Mouse (Mus musculus) testis, adult 2 months (tissue): ENCODE data around the gene Klf2. TPM values are rescaled to one million over a fixed set of nuclear protein-coding genes. Genes with fewer than 3 reads are reported as not detected.

ENCODE experiments used
- H3K27ac ChIP-seq: fragments of 200-500 bp; 2 replicates; pipeline ENCODE4 v1.5.1; 2012; ENCODE audit warnings: low read depth, low read length; ENCODE audit not compliant: control insufficient read depth, insufficient read depth
- H3K27me3 ChIP-seq: fragments of 200-500 bp; 2 replicates; pipeline ENCODE4 v1.6.1; 2012; ENCODE audit warnings: mild to moderate bottlenecking, low read length, moderate library complexity; ENCODE audit not compliant: control insufficient read depth, insufficient read depth
- H3K36me3 ChIP-seq: fragments of 200-500 bp; 2 replicates; pipeline ENCODE4 v1.6.1; 2012; ENCODE audit warnings: mild to moderate bottlenecking, low read length; ENCODE audit not compliant: control insufficient read depth, insufficient read depth
- H3K4me1 ChIP-seq: fragments of 200-500 bp; 2 replicates; pipeline ENCODE4 v1.6.1; 2012; ENCODE audit warnings: low read length; ENCODE audit not compliant: control insufficient read depth, insufficient read depth
- H3K4me3 ChIP-seq: fragments of 200-500 bp; 2 replicates; pipeline ENCODE4 v1.5.1; 2012; ENCODE audit warnings: low read depth, mild to moderate bottlenecking, low read length, moderate library complexity, mixed read lengths; ENCODE audit not compliant: control insufficient read depth
- CTCF ChIP-seq: fragments of 200-500 bp; IDR thresholded peaks from 2 replicates; pipeline ENCODE4 v1.5.1; 2012; ENCODE audit warnings: low read depth, mild to moderate bottlenecking, inconsistent platforms, low read length, moderate library complexity; ENCODE audit not compliant: control insufficient read depth, insufficient read depth, insufficient replicate concordance
- POLR2A ChIP-seq: fragments of 200-500 bp; IDR thresholded peaks from 2 replicates; pipeline ENCODE4 v1.6.1; 2012; ENCODE audit warnings: low read depth, mild to moderate bottlenecking, inconsistent platforms, low read length, moderate library complexity; ENCODE audit not compliant: control insufficient read depth
- polyA plus RNA-seq: library from polyadenylated mRNA; depleted of rRNA; stranded (reverse); fragments of >200 nt; gene quantifications from 2 replicates; pipeline ENCODE4 v1.2.3, GENCODE M21; 2012

Klf2 gene
- polyA plus RNA-seq, 1 experiment, result 10.6 TPM

GRCm38 (mm10) chr8:72319921-72320802 is 1.3 kb downstream of the Klf2 start:
- TF ChIP-seq CTCF (no peak), POLR2A (no peak)

GRCm38 (mm10) chr8:72320803-72321583 is 2.2 kb downstream of the Klf2 start:
- Histone ChIP-seq H3K27me3 (no peaks in the 10 kb centered on the region), H3K4me3 (peak overlapping the region; percentile 96), H3K27ac (no peak overlapping the region), H3K36me3 (no peaks in the 10 kb centered on the region), H3K4me1 (peaks cover 18% of the 10 kb centered on the region)
- TF ChIP-seq CTCF (no peak), POLR2A (no peak)

More at GRCm38 (mm10) chr8:72319921-72320802, 1.3 kb downstream of the Klf2 start:
- Histone ChIP-seq H3K4me3 (peak overlapping the region; percentile 96), H3K36me3 (no peaks in the 10 kb centered on the region), H3K4me1 (peaks cover 18% of the 10 kb centered on the region), H3K27ac (no peak overlapping the region), H3K27me3 (no peaks in the 10 kb centered on the region)

GRCm38 (mm10) chr8:72321635-72322441 is 3.0 kb downstream of the Klf2 start:
- Histone ChIP-seq H3K36me3 (no peaks in the 10 kb centered on the region), H3K27ac (no peak overlapping the region; the same call in 1 of the 2 replicates), H3K27me3 (no peaks in the 10 kb centered on the region), H3K4me1 (peaks cover 18% of the 10 kb centered on the region), H3K4me3 (peak overlapping the region; percentile 96)
- TF ChIP-seq POLR2A (no peak), CTCF (no peak)

GRCm38 (mm10) chr8:72322471-72322889 is 3.6 kb downstream of the Klf2 start:
- TF ChIP-seq POLR2A (no peak), CTCF (no peak)
- no peaks in the 10 kb centered on the region for H3K27me3 ChIP-seq
- H3K36me3 ChIP-seq, result no peaks in the 10 kb centered on the region
- no peak overlapping the region; the same call in 1 of the 2 replicates for H3K27ac ChIP-seq
- H3K4me3 ChIP-seq, result 0 out of 2 replicates have a peak overlapping the region, but pooled peaks have one; percentile 3
- peaks cover 18% of the 10 kb centered on the region for H3K4me1 ChIP-seq

DNA sequence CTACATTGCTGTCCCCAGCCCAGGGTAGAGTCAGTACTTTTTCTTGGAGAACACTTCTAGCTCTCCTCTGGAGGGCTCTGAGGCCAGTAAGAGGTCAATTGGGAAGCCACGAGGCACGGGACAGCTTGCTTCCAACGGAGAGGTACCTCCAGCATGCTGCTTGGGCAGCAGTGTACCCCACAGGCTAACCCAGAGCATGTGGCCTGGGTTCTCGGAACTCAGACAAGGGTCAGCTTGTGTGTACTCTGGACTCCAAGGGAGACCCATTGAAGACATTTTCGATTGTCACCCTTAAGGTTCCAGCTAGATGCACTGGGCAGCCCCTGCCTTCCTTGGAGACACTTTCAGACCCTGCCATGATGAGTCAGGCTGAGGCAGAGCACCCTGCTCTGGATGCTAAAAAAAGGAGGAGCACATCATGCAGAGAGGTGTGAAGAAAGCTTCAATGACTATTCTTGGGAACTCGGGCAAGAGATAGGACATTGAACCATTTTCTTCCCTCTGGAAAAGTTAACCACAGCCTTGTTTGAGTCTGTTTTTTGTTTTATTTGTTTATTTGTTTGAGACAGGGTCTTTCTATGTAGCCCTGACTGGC is 4.4 kb downstream of the Klf2 start:
- no peaks in the 10 kb centered on the region for H3K27me3 ChIP-seq
- H3K27ac ChIP-seq, result no peak overlapping the region
- TF ChIP-seq POLR2A (no peak), CTCF (no peak)
- H3K4me1 ChIP-seq, result peaks cover 18% of the 10 kb centered on the region
- no peak overlapping the region for H3K4me3 ChIP-seq
- no peaks in the 10 kb centered on the region for H3K36me3 ChIP-seq

GRCm38 (mm10) chr8:72324036-72324706 is 5.3 kb downstream of the Klf2 start:
- TF ChIP-seq CTCF, result no peak
- TF ChIP-seq POLR2A, result no peak
- no peak overlapping the region for H3K27ac ChIP-seq
- no peaks in the 10 kb centered on the region for H3K27me3 ChIP-seq
- no peaks in the 10 kb centered on the region for H3K36me3 ChIP-seq
- no peak overlapping the region for H3K4me3 ChIP-seq
- H3K4me1 ChIP-seq, result peaks cover 12% of the 10 kb centered on the region
